Mouse (Mus musculus): ENCODE results near the gene Gnb1. TPM values are rescaled to one million over a fixed set of nuclear protein-coding genes. Genes with fewer than 3 reads are reported as not detected.

Gene Gnb1
- total and polyA plus RNA-seq, 2 experiments from 2014 or later = 405 to 1,405 TPM

DNA sequence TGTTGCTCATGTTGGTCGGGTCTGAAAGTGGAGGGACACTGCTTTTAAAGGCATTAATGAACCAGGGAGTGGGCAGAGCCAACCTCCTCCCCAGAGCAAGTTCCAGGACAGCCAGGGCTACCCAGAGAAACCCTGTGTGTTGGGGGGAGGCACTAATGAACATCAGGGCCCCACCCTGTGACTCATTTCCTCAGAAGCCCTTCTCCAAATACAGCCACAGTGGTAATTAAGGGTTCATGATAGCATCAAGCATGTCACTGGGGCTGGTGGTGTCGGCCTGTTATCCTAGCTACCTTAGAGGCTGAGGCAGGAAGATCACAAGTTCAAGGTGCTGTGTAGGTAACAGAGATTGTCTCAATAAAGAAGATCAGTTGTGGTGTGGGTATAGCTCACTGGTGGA, 80.3 kb downstream of the Gnb1 start:
- DNase-seq (ENCODE audit: low spot score) = no peak
- Histone ChIP-seq H3K4me2 (ENCODE audit: low read depth, low read length, poor library complexity, severe bottlenecking) (no peak overlapping the region), H3K4me3 (ENCODE audit: low read depth, low read length) (no peak overlapping the region), H3K27me3 (ENCODE audit: insufficient read depth, low read length) (no peaks in the 10 kb centered on the region), H3K27ac (ENCODE audit: low read depth, low read length) (no peak overlapping the region), H3K4me1 (ENCODE audit: insufficient read depth, low read length) (no peaks in the 10 kb centered on the region), H3K9me3 (ENCODE audit: low read length) (no peaks in the 10 kb centered on the region), H3K9ac (replicated peaks; ENCODE audit: low read length, poor library complexity, severe bottlenecking) (no peak overlapping the region), H3K36me3 (ENCODE audit: insufficient read depth, low read length) (0 out of 2 replicates have a peak, but pooled peaks cover 2% of the 10 kb centered on the region)
- WGBS = 76% methylated on average over 2 of the region's 2 CpGs
- TF ChIP-seq CTCF (IDR thresholded peaks at IDR 0.05) = no peak
- ATAC-seq (ENCODE audit: low FRiP score) = no peak

DNA sequence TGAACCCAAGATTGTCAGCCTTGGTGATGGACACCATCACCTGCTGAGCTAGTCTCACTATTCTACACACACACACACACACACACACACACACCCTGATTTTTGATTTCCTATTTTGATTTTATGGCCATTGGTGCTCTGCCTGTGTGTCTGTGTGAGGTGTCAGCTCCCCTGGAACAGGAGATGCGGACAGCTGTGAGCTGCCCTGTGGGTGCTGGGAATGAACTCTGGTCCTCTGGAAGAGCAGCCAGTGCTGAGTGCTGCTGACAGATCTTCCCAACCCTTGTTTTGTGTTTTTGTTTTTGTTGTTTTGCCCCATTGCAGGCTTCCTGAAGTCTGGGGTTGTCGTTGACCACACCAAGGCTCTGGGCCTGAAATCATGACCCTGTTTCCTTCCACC, 82.0 kb downstream of the Gnb1 start:
- DNase-seq (ENCODE audit: low spot score) (no peak), ATAC-seq (ENCODE audit: low FRiP score) (no peak)
- Histone ChIP-seq H3K36me3 (ENCODE audit: insufficient read depth, low read length) (peaks cover 14% of the 10 kb centered on the region), H3K27ac (ENCODE audit: low read depth, low read length) (no peak overlapping the region), H3K9me3 (ENCODE audit: low read length) (no peaks in the 10 kb centered on the region), H3K4me2 (ENCODE audit: low read depth, low read length, poor library complexity, severe bottlenecking) (no peak overlapping the region), H3K4me1 (ENCODE audit: insufficient read depth, low read length) (no peaks in the 10 kb centered on the region), H3K27me3 (ENCODE audit: insufficient read depth, low read length) (no peaks in the 10 kb centered on the region), H3K4me3 (ENCODE audit: low read depth, low read length) (no peak overlapping the region), H3K9ac (replicated peaks; ENCODE audit: low read length, poor library complexity, severe bottlenecking) (no peak overlapping the region)
- TF ChIP-seq CTCF (IDR thresholded peaks at IDR 0.05) = no peak
- 91% methylated on average over 2 of the region's 2 CpGs for WGBS

DNA sequence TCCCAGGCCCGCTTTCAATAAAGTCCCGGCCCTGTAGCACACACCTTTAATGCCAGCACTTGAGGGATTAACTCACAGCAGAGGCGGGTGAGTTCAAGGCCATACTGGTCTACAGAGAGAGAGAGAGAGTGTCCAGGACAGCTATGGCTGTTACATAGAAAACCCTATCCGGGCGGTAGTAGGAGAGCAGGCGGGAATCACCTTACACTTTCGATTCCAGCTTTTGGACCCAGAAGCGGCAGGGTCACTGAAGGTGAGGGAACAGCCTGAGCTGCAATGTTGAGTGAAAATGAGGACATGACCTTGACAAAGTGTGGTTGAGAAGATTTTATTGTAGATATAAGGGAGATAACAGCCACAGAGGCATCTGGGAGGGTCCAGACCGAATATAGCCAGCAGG, 82.7 kb downstream of the Gnb1 start:
- Histone ChIP-seq H3K36me3 (ENCODE audit: insufficient read depth, low read length) (peaks cover 17% of the 10 kb centered on the region), H3K9ac (replicated peaks; ENCODE audit: low read length, poor library complexity, severe bottlenecking) (no peak overlapping the region), H3K4me3 (ENCODE audit: low read depth, low read length) (no peak overlapping the region), H3K4me1 (ENCODE audit: insufficient read depth, low read length) (no peaks in the 10 kb centered on the region), H3K9me3 (ENCODE audit: low read length) (no peaks in the 10 kb centered on the region), H3K27me3 (ENCODE audit: insufficient read depth, low read length) (no peaks in the 10 kb centered on the region), H3K4me2 (ENCODE audit: low read depth, low read length, poor library complexity, severe bottlenecking) (no peak overlapping the region), H3K27ac (ENCODE audit: low read depth, low read length) (no peak overlapping the region)
- DNase-seq (ENCODE audit: low spot score) (no peak), ATAC-seq (ENCODE audit: low FRiP score) (no peak)
- TF ChIP-seq CTCF (IDR thresholded peaks at IDR 0.05) = no peak
- 90% methylated on average over 9 of the region's 9 CpGs for WGBS

DNA sequence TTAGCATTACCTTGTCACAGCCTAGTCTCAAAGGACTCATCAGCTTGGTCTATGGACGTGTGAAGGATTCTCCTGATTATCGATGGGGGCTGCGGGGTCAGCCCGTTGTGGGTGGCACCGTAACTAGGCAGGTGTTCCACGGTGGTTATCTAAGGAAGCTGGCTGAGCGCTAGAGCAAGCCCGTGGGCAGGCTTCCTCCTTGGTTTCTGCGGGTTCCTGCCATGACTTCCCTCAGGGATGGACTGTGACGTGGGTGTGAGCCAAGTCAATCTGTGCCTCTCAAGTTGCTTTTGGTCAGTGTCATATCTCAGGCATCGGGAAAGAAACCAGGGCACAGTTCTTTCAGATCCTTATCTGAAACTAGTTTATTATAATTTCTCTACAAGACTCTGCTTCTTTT, 83.8 kb downstream of the Gnb1 start:
- no peaks in the 10 kb centered on the region for H3K9me3 ChIP-seq (ENCODE audit: low read length)
- no peak for DNase-seq (ENCODE audit: low spot score)
- H3K36me3 ChIP-seq (ENCODE audit: insufficient read depth, low read length) = peaks cover 23% of the 10 kb centered on the region
- WGBS = 94% methylated on average over 11 of the region's 11 CpGs
- H3K27ac ChIP-seq (ENCODE audit: low read depth, low read length) = no peak overlapping the region
- H3K9ac ChIP-seq (replicated peaks; ENCODE audit: low read length, poor library complexity, severe bottlenecking) = no peak overlapping the region
- TF ChIP-seq CTCF (IDR thresholded peaks at IDR 0.05) = no peak
- H3K4me3 ChIP-seq (ENCODE audit: low read depth, low read length) = no peak overlapping the region
- no peaks in the 10 kb centered on the region for H3K4me1 ChIP-seq (ENCODE audit: insufficient read depth, low read length)
- ATAC-seq (ENCODE audit: low FRiP score) = no peak
- H3K27me3 ChIP-seq (ENCODE audit: insufficient read depth, low read length) = no peaks in the 10 kb centered on the region
- H3K4me2 ChIP-seq (ENCODE audit: low read depth, low read length, poor library complexity, severe bottlenecking) = no peak overlapping the region

DNA sequence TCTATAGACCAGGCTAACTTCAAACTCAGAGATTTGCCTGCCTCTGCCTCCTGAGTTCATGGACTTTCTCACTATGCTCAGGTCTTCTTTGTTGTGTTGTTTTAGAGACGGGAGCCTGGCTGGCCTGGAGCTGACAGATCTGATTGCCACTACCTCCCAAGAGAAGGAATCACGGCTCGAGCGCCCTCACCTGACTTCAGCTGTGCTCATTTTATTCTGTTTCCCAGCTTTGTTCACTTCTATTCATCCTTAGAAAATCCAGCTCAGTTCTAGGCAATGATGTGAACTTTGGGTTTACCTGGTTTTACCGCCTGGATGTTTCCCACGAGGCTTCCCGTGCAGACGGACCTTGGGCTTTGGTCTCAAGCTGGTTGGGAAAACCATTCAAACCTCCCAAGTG, 84.4 kb downstream of the Gnb1 start:
- Histone ChIP-seq H3K36me3 (ENCODE audit: insufficient read depth, low read length) (peaks cover 23% of the 10 kb centered on the region), H3K9me3 (ENCODE audit: low read length) (no peaks in the 10 kb centered on the region), H3K4me2 (ENCODE audit: low read depth, low read length, poor library complexity, severe bottlenecking) (no peak overlapping the region), H3K9ac (replicated peaks; ENCODE audit: low read length, poor library complexity, severe bottlenecking) (no peak overlapping the region), H3K4me3 (ENCODE audit: low read depth, low read length) (no peak overlapping the region), H3K4me1 (ENCODE audit: insufficient read depth, low read length) (no peaks in the 10 kb centered on the region), H3K27me3 (ENCODE audit: insufficient read depth, low read length) (no peaks in the 10 kb centered on the region), H3K27ac (ENCODE audit: low read depth, low read length) (no peak overlapping the region)
- 91% methylated on average over 8 of the region's 8 CpGs for WGBS
- no peak for ATAC-seq (ENCODE audit: low FRiP score)
- TF ChIP-seq CTCF (IDR thresholded peaks at IDR 0.05) = no peak
- DNase-seq (ENCODE audit: low spot score) = no peak

DNA sequence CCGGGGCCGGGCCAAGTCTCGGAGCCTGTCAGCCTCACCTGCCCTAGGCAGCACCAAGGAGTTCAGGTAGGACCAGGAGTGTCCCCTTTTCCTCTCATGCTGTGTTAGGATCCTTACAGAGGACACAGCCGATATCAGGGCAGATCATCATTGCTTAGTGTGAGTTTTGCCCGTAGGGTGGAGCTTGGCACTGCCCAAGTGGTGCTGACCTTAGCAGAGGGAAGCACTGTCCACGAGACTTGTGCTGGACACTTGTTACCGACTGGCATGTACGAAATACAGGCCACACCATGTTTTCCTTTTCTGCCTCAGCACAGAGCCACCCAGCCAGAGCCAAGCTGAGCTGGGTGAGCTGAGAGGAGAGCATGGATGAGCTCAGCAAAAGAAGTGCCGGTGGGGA, 86.0 kb downstream of the Gnb1 start:
- Histone ChIP-seq H3K27me3 (ENCODE audit: insufficient read depth, low read length) (no peaks in the 10 kb centered on the region), H3K36me3 (ENCODE audit: insufficient read depth, low read length) (peaks cover 24% of the 10 kb centered on the region), H3K9ac (replicated peaks; ENCODE audit: low read length, poor library complexity, severe bottlenecking) (no peak overlapping the region), H3K4me3 (ENCODE audit: low read depth, low read length) (no peak overlapping the region), H3K9me3 (ENCODE audit: low read length) (no peaks in the 10 kb centered on the region), H3K27ac (ENCODE audit: low read depth, low read length) (no peak overlapping the region), H3K4me1 (ENCODE audit: insufficient read depth, low read length) (no peaks in the 10 kb centered on the region), H3K4me2 (ENCODE audit: low read depth, low read length, poor library complexity, severe bottlenecking) (no peak overlapping the region)
- ATAC-seq (ENCODE audit: low FRiP score) (no peak), DNase-seq (ENCODE audit: low spot score) (no peak)
- TF ChIP-seq CTCF (IDR thresholded peaks at IDR 0.05) = no peak
- 94% methylated on average over 9 of the region's 9 CpGs for WGBS
